Mouse (Mus musculus): ENCODE data around the gene Pcolce2. TPM values are rescaled to one million over a fixed set of nuclear protein-coding genes. Genes with fewer than 3 reads are reported as not detected.
"Not testable (repeated sequence)": the region's sequence is repeated elsewhere in the genome, so short reads cannot be mapped to it uniquely, and the experiment has no call there.

Gene Pcolce2
- polyA plus RNA-seq, 1 experiment: 0.06 TPM

GRCm38 (mm10) chr9:95624072-95624471 is 13.3 kb upstream of the Pcolce2 start:
- Histone ChIP-seq H3K36me3 (ENCODE audit: control insufficient read depth, insufficient read depth, low read length) (no peaks in the 10 kb centered on the region), H3K27ac (ENCODE audit: insufficient read depth, low read depth, low read length) (no peak overlapping the region), H3K4me3 (ENCODE audit: low read depth, low read length) (no peak overlapping the region), H3K4me1 (ENCODE audit: control insufficient read depth, insufficient read depth, insufficient read length, low read length) (no peaks in the 10 kb centered on the region), H3K27me3 (ENCODE audit: control insufficient read depth, insufficient read depth, low read length) (no peaks in the 10 kb centered on the region)
- TF ChIP-seq POLR2A (IDR thresholded peaks at IDR 0.05; ENCODE audit: low read depth, low read length) (no peak), CTCF (IDR thresholded peaks at IDR 0.05; ENCODE audit: extremely low read depth, insufficient read length, insufficient replicate concordance, low read depth, low read length) (no peak)
- 59% methylated on average over 3 of the region's 3 CpGs for WGBS

- H3K27ac ChIP-seq (ENCODE audit: insufficient read depth, low read depth, low read length): no peak overlapping the region
- no peaks in the 10 kb centered on the region for H3K36me3 ChIP-seq (ENCODE audit: control insufficient read depth, insufficient read depth, low read length)
- no peak overlapping the region for H3K4me3 ChIP-seq (ENCODE audit: low read depth, low read length)
- H3K27me3 ChIP-seq (ENCODE audit: control insufficient read depth, insufficient read depth, low read length): no peaks in the 10 kb centered on the region
- no peak for TF ChIP-seq CTCF (IDR thresholded peaks at IDR 0.05; ENCODE audit: extremely low read depth, insufficient read length, insufficient replicate concordance, low read depth, low read length)
- no peak for TF ChIP-seq POLR2A (IDR thresholded peaks at IDR 0.05; ENCODE audit: low read depth, low read length)
- 72% methylated on average over 6 of the region's 6 CpGs for WGBS
- no peaks in the 10 kb centered on the region for H3K4me1 ChIP-seq (ENCODE audit: control insufficient read depth, insufficient read depth, insufficient read length, low read length)
These were observed 8.9 kb upstream of the Pcolce2 start for GRCm38 (mm10) chr9:95628439-95628948.

GRCm38 (mm10) chr9:95629561-95629960 is 7.8 kb upstream of the Pcolce2 start:
- H3K27me3 ChIP-seq (ENCODE audit: control insufficient read depth, insufficient read depth, low read length); H3K4me3 ChIP-seq (ENCODE audit: low read depth, low read length); H3K4me1 ChIP-seq (ENCODE audit: control insufficient read depth, insufficient read depth, insufficient read length, low read length); H3K27ac ChIP-seq (ENCODE audit: insufficient read depth, low read depth, low read length); H3K36me3 ChIP-seq (ENCODE audit: control insufficient read depth, insufficient read depth, low read length): not testable (repeated sequence)
- WGBS: 80% methylated on average over 2 of the region's 2 CpGs

DNA sequence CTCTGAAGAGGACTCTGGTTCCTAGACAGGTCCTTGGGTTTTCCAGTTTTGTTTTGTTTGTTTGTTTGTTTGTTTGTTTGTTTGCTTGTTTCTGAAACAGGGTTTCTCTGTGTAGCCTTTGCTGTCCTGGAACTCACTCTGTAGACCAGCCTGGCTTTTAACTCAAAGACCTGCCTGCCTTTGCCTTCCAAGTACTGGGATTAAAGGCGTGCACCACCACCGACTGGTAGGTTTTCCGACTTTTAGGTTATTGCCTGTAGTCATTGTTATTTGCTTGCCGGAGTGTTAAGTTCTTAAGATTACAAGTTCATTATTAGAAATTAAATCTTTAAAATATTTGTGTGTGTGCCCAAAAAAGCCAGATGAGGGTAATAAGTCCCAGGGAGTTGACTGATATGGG is 1.0 kb upstream of the Pcolce2 start:
- Histone ChIP-seq H3K27ac (ENCODE audit: insufficient read depth, low read depth, low read length) (no peak overlapping the region), H3K36me3 (ENCODE audit: control insufficient read depth, insufficient read depth, low read length) (no peaks in the 10 kb centered on the region), H3K27me3 (ENCODE audit: control insufficient read depth, insufficient read depth, low read length) (peaks cover 19% of the 10 kb centered on the region), H3K4me1 (ENCODE audit: control insufficient read depth, insufficient read depth, insufficient read length, low read length) (no peaks in the 10 kb centered on the region; the same call in 1 of the 2 replicates), H3K4me3 (ENCODE audit: low read depth, low read length) (no peak overlapping the region)
- WGBS: 63% methylated on average over 4 of the region's 4 CpGs
- TF ChIP-seq POLR2A (IDR thresholded peaks at IDR 0.05; ENCODE audit: low read depth, low read length) (no peak), CTCF (IDR thresholded peaks at IDR 0.05; ENCODE audit: extremely low read depth, insufficient read length, insufficient replicate concordance, low read depth, low read length) (no peak)

DNA sequence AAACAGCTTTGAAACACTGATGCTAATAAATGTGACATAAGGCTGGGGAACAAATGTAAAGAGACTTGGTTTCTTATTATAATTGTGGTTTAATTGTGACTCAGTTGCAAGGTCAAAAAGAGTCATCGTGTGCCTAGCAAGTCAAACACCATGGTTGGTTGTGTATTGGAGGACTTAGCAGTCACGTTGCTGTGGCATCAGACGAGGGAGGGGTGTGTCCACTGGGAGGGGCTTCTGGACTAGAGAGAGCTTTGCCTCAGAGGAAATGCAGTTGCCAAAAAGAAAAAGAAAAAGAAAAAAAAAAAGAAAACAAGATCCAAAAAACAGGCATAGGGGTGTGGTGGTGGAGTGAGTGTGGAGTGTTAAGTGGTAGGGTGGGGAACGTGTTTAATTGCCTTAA is 2.5 kb downstream of the Pcolce2 start:
- H3K27me3 ChIP-seq (ENCODE audit: control insufficient read depth, insufficient read depth, low read length): peaks cover 19% of the 10 kb centered on the region
- WGBS: 15% methylated on average over 4 of the region's 4 CpGs
- no peaks in the 10 kb centered on the region for H3K36me3 ChIP-seq (ENCODE audit: control insufficient read depth, insufficient read depth, low read length)
- no peak for TF ChIP-seq CTCF (IDR thresholded peaks at IDR 0.05; ENCODE audit: extremely low read depth, insufficient read length, insufficient replicate concordance, low read depth, low read length)
- no peak for TF ChIP-seq POLR2A (IDR thresholded peaks at IDR 0.05; ENCODE audit: low read depth, low read length)
- H3K4me1 ChIP-seq (ENCODE audit: control insufficient read depth, insufficient read depth, insufficient read length, low read length): no peaks in the 10 kb centered on the region; the same call in 1 of the 2 replicates
- H3K4me3 ChIP-seq (ENCODE audit: low read depth, low read length): no peak overlapping the region
- H3K27ac ChIP-seq (ENCODE audit: insufficient read depth, low read depth, low read length): no peak overlapping the region

DNA sequence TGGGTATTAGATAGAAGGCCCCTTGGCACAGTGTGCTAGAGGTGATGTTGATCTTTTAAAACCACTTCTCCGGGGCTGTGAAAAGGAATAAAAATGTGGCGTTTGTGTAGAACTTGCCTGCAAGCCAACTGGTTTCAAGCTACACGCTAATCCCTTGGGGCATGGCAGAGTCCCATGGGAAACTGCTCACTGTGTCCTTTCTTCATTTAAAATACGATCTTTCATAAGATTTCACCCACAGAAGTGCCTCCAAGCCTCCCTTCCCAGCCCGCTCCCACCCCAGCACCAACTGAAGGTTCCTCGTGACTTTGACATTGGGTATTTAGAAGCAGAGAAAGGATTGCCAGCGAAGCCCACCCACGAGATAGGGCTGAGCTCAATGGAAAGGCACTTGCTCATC is 8.5 kb downstream of the Pcolce2 start:
- no peak overlapping the region for H3K27ac ChIP-seq (ENCODE audit: insufficient read depth, low read depth, low read length)
- no peaks in the 10 kb centered on the region for H3K27me3 ChIP-seq (ENCODE audit: control insufficient read depth, insufficient read depth, low read length)
- no peaks in the 10 kb centered on the region for H3K4me1 ChIP-seq (ENCODE audit: control insufficient read depth, insufficient read depth, insufficient read length, low read length)
- TF ChIP-seq POLR2A (IDR thresholded peaks at IDR 0.05; ENCODE audit: low read depth, low read length) (no peak), CTCF (IDR thresholded peaks at IDR 0.05; ENCODE audit: extremely low read depth, insufficient read length, insufficient replicate concordance, low read depth, low read length) (no peak)
- H3K4me3 ChIP-seq (ENCODE audit: low read depth, low read length): no peak overlapping the region
- WGBS: 93% methylated on average over 8 of the region's 8 CpGs
- H3K36me3 ChIP-seq (ENCODE audit: control insufficient read depth, insufficient read depth, low read length): no peaks in the 10 kb centered on the region

- TF ChIP-seq POLR2A (IDR thresholded peaks at IDR 0.05; ENCODE audit: low read depth, low read length): no peak
- no peak for TF ChIP-seq CTCF (IDR thresholded peaks at IDR 0.05; ENCODE audit: extremely low read depth, insufficient read length, insufficient replicate concordance, low read depth, low read length)
- WGBS: 80% methylated on average over 6 of the region's 6 CpGs
- no peaks in the 10 kb centered on the region; the same call in 1 of the 2 replicates for H3K27me3 ChIP-seq (ENCODE audit: control insufficient read depth, insufficient read depth, low read length)
- no peaks in the 10 kb centered on the region for H3K36me3 ChIP-seq (ENCODE audit: control insufficient read depth, insufficient read depth, low read length)
- no peak overlapping the region for H3K27ac ChIP-seq (ENCODE audit: insufficient read depth, low read depth, low read length)
- no peak overlapping the region for H3K4me3 ChIP-seq (ENCODE audit: low read depth, low read length)
- H3K4me1 ChIP-seq (ENCODE audit: control insufficient read depth, insufficient read depth, insufficient read length, low read length): no peaks in the 10 kb centered on the region
These were observed 16.0 kb downstream of the Pcolce2 start for GRCm38 (mm10) chr9:95653363-95653762.

GRCm38 (mm10) chr9:95654356-95654755 is 17.0 kb downstream of the Pcolce2 start:
- 95% methylated on average over 5 of the region's 5 CpGs for WGBS
- TF ChIP-seq CTCF (IDR thresholded peaks at IDR 0.05; ENCODE audit: extremely low read depth, insufficient read length, insufficient replicate concordance, low read depth, low read length): no peak
- no peak for TF ChIP-seq POLR2A (IDR thresholded peaks at IDR 0.05; ENCODE audit: low read depth, low read length)
- H3K27ac ChIP-seq (ENCODE audit: insufficient read depth, low read depth, low read length): no peak overlapping the region
- H3K4me1 ChIP-seq (ENCODE audit: control insufficient read depth, insufficient read depth, insufficient read length, low read length): no peaks in the 10 kb centered on the region
- H3K4me3 ChIP-seq (ENCODE audit: low read depth, low read length): no peak overlapping the region
- no peaks in the 10 kb centered on the region; the same call in 1 of the 2 replicates for H3K27me3 ChIP-seq (ENCODE audit: control insufficient read depth, insufficient read depth, low read length)
- no peaks in the 10 kb centered on the region for H3K36me3 ChIP-seq (ENCODE audit: control insufficient read depth, insufficient read depth, low read length)
